Mouse (Mus musculus) embryonic facial prominence, embryonic 14.5 days (tissue): Measurements from ENCODE around the gene Cntnap1. TPM values are rescaled to one million over a fixed set of nuclear protein-coding genes. Genes with fewer than 3 reads are reported as not detected.
A peak's percentile ranks its signal among the peaks of the same experiment; 100 is the strongest.

Source experiments
- ATAC-seq: fragments of 200-750 bp; cut with Nextera tagmentation; 2 replicates; pipeline ENCODE4 v1.8.0; 2017; ENCODE audit warnings: low read depth, moderate number of reproducible peaks, moderate TSS enrichment
- DNase-seq: peaks from one replicate; pipeline ENCODE4 v3.0.0-alpha.2; 2015; ENCODE audit warnings: low spot score
- H3K27ac ChIP-seq: fragments of 300-500 bp; sonication (generic); replicated peaks from 2 replicates; pipeline ENCODE4 v1.5.1; 2014; ENCODE audit warnings: low read depth, mild to moderate bottlenecking, low read length, moderate library complexity
- H3K27me3 ChIP-seq: fragments of 300-500 bp; sonication (generic); replicated peaks from 2 replicates; pipeline ENCODE4 v1.6.1; 2014; ENCODE audit warnings: low read length; ENCODE audit not compliant: control insufficient read depth, insufficient read depth
- H3K36me3 ChIP-seq: fragments of 300-500 bp; sonication (generic); 2 replicates; pipeline ENCODE4 v1.6.1; 2014; ENCODE audit warnings: low read length, mixed read lengths; ENCODE audit not compliant: control insufficient read depth, insufficient read depth
- H3K4me1 ChIP-seq: fragments of 300-500 bp; sonication (generic); 2 replicates; pipeline ENCODE4 v1.6.1; 2014; ENCODE audit warnings: antibody characterized with exemption, low read length; ENCODE audit not compliant: control insufficient read depth, insufficient read depth
- H3K4me2 ChIP-seq: fragments of 300-500 bp; sonication (generic); 2 replicates; pipeline ENCODE4 v1.6.1; 2014; ENCODE audit warnings: low read depth, mild to moderate bottlenecking, low read length, moderate library complexity, mixed read lengths
- H3K4me3 ChIP-seq: fragments of 300-500 bp; sonication (generic); 2 replicates; pipeline ENCODE4 v1.5.1; 2014; ENCODE audit warnings: low read depth, mild to moderate bottlenecking, low read length
- H3K9ac ChIP-seq: fragments of 300-500 bp; sonication (generic); 2 replicates; pipeline ENCODE4 v1.6.1; 2014; ENCODE audit warnings: low read depth, mild to moderate bottlenecking, low read length, moderate library complexity, mixed read lengths
- H3K9me3 ChIP-seq: fragments of 300-500 bp; sonication (generic); 2 replicates; pipeline ENCODE4 v1.6.1; 2016; ENCODE audit warnings: low read length; ENCODE audit not compliant: control insufficient read depth
- WGBS: fragments of 180-500 bp; shearing (Covaris S2); extraction: QIAGEN DNeasy Blood & Tissue Kit; methylation state at CpG from one replicate; pipeline ENCODE4 v1.1.7; 2014; 5-methylcytosine and 5-hydroxymethylcytosine counted together
- polyA plus RNA-seq: library from polyadenylated mRNA; unstranded; fragments of >200 nt; fragmentation: Nextera tagmentation; extraction: Ambion mirVana; gene quantifications from 2 replicates; pipeline ENCODE4 v1.2.1, GENCODE M21; 2014

Cntnap1 gene
- polyA plus RNA-seq, 1 experiment from 2014 or later = 1.9 TPM

- ATAC-seq (no peak), DNase-seq (no peak)
- Histone ChIP-seq H3K9me3 (0 out of 2 replicates have a peak, but pooled peaks cover 4% of the 10 kb centered on the region), H3K27ac (no peak overlapping the region), H3K36me3 (peaks cover 7% of the 10 kb centered on the region; the same call in 1 of the 2 replicates), H3K9ac (no peak overlapping the region), H3K4me3 (no peak overlapping the region), H3K27me3 (no peaks in the 10 kb centered on the region), H3K4me1 (no peaks in the 10 kb centered on the region), H3K4me2 (no peak overlapping the region)
- 89% methylated on average over 6 of the region's 6 CpGs for WGBS
Observed at GRCm38 (mm10) chr11:101131701-101132100, 38.6 kb upstream of the Cntnap1 start.

DNA sequence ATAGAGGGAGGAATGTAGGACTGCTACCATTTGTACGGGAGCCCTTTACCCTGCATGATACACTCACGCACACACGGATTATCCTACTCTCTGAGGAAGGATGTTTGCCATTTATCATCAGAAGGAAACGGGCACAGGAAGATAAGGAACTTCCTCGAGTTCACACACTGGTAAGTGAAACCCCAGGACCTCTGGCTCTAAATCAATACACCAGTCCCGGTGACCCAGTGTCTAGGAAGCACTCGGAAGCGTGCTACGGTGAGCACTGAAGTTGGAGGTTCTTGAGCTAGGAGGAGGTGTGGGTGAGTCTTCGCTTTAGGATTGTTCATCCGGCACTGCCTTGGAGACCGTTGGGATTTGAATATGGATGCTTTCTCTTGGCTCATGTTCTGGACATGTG is 37.3 kb upstream of the Cntnap1 start:
- Histone ChIP-seq H3K4me1 (no peaks in the 10 kb centered on the region), H3K4me2 (no peak overlapping the region), H3K4me3 (no peak overlapping the region), H3K9ac (no peak overlapping the region), H3K27me3 (no peaks in the 10 kb centered on the region), H3K9me3 (0 out of 2 replicates have a peak, but pooled peaks cover 4% of the 10 kb centered on the region), H3K27ac (no peak overlapping the region), H3K36me3 (no peaks in the 10 kb centered on the region)
- DNase-seq = no peak
- no peak for ATAC-seq
- WGBS = 74% methylated on average over 12 of the region's 12 CpGs

- ATAC-seq = no peak
- no peaks in the 10 kb centered on the region for H3K27me3 ChIP-seq
- WGBS = 72% methylated on average over 13 of the region's 13 CpGs
Observed at GRCm38 (mm10) chr11:101134217-101134865, 36.0 kb upstream of the Cntnap1 start.

DNA sequence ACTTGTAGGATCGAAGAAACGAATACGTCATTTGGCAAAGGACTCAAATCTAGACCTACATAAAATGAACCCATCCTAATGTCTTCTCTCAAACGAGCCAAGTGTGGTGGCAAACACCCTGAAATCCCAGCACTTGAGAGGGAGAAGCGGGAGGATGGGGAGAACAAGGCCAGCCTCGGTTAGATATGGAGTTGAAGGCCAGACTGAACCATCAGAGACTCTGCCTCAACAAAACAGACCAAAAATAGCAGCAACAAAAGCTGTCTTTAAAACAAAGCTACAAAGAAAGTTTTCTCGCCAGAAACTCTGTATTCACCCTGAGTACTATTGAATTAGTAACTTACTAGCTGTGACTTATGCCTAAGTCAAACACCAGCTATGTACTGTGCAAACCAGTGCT is 33.3 kb upstream of the Cntnap1 start:
- no peak overlapping the region for H3K27ac ChIP-seq
- DNase-seq (no peak), ATAC-seq (no peak)
- no peak overlapping the region for H3K4me3 ChIP-seq
- no peaks in the 10 kb centered on the region for H3K36me3 ChIP-seq
- H3K9ac ChIP-seq = no peak overlapping the region
- H3K9me3 ChIP-seq = no peaks in the 10 kb centered on the region
- peaks cover 5% of the 10 kb centered on the region; the same call in 1 of the 2 replicates for H3K27me3 ChIP-seq
- 79% methylated on average over 7 of the region's 7 CpGs for WGBS
- no peak overlapping the region for H3K4me2 ChIP-seq
- 0 out of 2 replicates have a peak, but pooled peaks cover 5% of the 10 kb centered on the region for H3K4me1 ChIP-seq

More at GRCm38 (mm10) chr11:101134217-101134865, 36.0 kb upstream of the Cntnap1 start:
- no peak overlapping the region for H3K4me3 ChIP-seq
- H3K9ac ChIP-seq = no peak overlapping the region
- 0 out of 2 replicates have a peak, but pooled peaks cover 4% of the 10 kb centered on the region for H3K9me3 ChIP-seq
- no peaks in the 10 kb centered on the region for H3K36me3 ChIP-seq
- no peak for DNase-seq
- 0 out of 2 replicates have a peak, but pooled peaks cover 5% of the 10 kb centered on the region for H3K4me1 ChIP-seq
- H3K27ac ChIP-seq = no peak overlapping the region
- H3K4me2 ChIP-seq = no peak overlapping the region

GRCm38 (mm10) chr11:101138536-101139181 is 31.7 kb upstream of the Cntnap1 start:
- Histone ChIP-seq H3K4me2 (peak overlapping the region; percentile 33), H3K4me1 (peaks cover 5% of the 10 kb centered on the region; the same call in 1 of the 2 replicates), H3K9me3 (no peaks in the 10 kb centered on the region), H3K9ac (peak overlapping the region; percentile 42; the same call in 1 of the 2 replicates), H3K27ac (no peak overlapping the region; the same call in 1 of the 2 replicates), H3K36me3 (no peaks in the 10 kb centered on the region), H3K27me3 (peaks cover 5% of the 10 kb centered on the region; the same call in 1 of the 2 replicates), H3K4me3 (no peak overlapping the region)
- 24% methylated on average over 15 of the region's 15 CpGs for WGBS
- DNase-seq = peak; percentile 75
- ATAC-seq = peak; percentile 55

DNA sequence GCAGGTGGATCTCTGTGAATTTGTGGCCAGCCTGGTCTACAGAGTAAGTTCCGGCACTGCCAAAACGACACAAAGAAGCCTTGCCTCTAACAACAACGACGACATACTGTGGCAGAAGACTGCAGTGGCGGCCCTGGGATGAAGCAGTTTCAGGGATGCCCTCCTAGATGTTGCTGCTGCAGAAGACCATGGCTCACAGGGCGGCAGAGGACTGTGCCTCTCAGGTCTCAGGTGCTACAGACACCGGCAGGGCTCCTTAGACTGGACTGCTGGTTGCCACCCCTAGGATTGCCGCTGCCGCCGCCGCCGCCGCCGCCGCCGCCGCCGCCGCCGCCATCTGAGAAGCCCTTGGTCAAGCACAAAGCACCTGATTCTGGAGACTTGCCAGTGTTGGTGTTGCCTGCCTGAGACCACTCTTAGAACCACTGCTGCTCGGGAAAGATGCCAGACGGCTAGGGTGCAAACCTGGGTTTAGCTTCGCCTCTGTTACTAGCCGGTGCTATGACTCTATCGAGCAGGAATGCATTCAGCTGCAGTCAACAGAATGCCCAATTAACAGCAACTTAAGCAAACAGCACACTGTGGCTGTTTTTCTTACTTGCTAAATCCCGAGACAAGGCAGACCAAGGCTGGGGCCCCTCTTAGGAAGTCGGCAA is 30.0 kb upstream of the Cntnap1 start:
- Histone ChIP-seq H3K36me3 (no peaks in the 10 kb centered on the region), H3K4me2 (peak overlapping the region; percentile 52), H3K9me3 (no peaks in the 10 kb centered on the region), H3K27me3 (peaks cover 5% of the 10 kb centered on the region; the same call in 1 of the 2 replicates), H3K4me3 (peak overlapping the region; percentile 29), H3K9ac (peak overlapping the region; percentile 42; the same call in 1 of the 2 replicates), H3K4me1 (peaks cover 8% of the 10 kb centered on the region; the same call in 1 of the 2 replicates), H3K27ac (no peak overlapping the region)
- DNase-seq (peak; percentile 85), ATAC-seq (peak; percentile 58)
- WGBS = 44% methylated on average over 26 of the region's 27 CpGs

DNA sequence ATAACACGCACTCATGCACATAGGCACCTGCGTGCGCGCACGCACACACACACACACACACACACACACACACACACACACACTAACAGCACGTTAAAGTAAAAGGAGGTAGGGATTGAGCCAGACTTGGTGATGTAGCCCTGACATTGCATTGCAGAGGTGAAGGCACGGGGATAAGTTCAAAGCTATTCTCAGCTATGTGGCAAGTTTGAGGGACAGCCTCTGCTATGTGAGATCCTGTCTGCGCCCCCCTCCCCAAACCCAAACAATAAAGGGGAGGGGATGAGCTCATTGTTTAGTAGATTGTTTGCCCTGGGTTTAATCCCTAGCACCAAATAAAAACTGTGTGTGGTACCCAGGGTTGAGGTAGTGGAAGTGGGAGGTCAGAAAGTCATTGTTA is 29.2 kb upstream of the Cntnap1 start:
- Histone ChIP-seq H3K27me3 (peaks cover 5% of the 10 kb centered on the region; the same call in 1 of the 2 replicates), H3K36me3 (no peaks in the 10 kb centered on the region), H3K9me3 (no peaks in the 10 kb centered on the region), H3K4me3 (no peak overlapping the region), H3K27ac (no peak overlapping the region), H3K4me1 (peaks cover 8% of the 10 kb centered on the region; the same call in 1 of the 2 replicates), H3K9ac (no peak overlapping the region), H3K4me2 (no peak overlapping the region)
- ATAC-seq = no peak
- WGBS = 78% methylated on average over 8 of the region's 8 CpGs
- DNase-seq = no peak

DNA sequence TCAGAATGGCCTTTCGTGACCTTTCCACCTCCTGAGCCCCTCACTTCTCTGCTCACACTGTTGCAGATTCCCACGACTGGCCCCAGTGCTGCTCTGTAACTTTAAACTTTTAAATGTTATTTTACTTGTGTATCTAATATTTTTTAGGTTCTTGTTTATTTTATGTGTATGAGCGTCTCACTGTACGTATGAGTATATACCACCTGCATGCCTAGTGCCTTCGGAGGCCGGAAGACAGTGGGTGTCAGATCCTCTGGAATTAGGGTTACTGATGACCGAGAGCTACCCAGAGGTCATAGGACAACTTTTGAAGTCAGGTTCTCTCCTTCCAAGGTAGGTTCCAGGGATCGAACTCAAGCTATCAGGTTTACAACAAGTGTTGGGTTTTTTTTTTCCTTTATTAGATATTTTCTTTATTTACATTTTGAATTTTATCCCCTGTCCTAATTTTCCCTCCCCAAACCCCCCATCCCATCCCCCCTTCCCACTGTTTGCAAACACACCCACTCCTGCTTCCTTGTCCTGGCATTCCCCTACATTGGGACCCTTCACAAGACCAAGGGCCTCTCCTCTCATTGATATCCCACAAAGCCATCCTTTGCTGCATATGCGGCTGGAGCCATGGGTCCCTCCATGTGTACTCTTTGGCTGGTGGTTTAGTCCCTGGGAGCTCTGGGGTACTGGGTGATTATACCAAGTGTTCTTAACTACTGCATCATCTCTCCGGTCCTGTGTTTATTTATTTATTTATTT is 27.9 kb upstream of the Cntnap1 start:
- no peak overlapping the region for H3K4me2 ChIP-seq
- H3K9ac ChIP-seq = no peak overlapping the region
- no peak overlapping the region for H3K4me3 ChIP-seq
- DNase-seq (no peak), ATAC-seq (no peak)
- peaks cover 5% of the 10 kb centered on the region; the same call in 1 of the 2 replicates for H3K27me3 ChIP-seq
- H3K9me3 ChIP-seq = no peaks in the 10 kb centered on the region
- 88% methylated on average over 10 of the region's 10 CpGs for WGBS
- H3K4me1 ChIP-seq = peaks cover 8% of the 10 kb centered on the region; the same call in 1 of the 2 replicates
- H3K36me3 ChIP-seq = no peaks in the 10 kb centered on the region
- H3K27ac ChIP-seq = no peak overlapping the region
